Mouse (Mus musculus) cerebellum, postnatal 14 days (tissue): ENCODE measurements around the gene Lgals9.

Source experiments
- DNase-seq, 2 experiments: peaks; one replicate each; pipeline ENCODE4 v3.0.0; 2021; ENCODE audit warnings: mixed read lengths in 2 of 2

The Lgals9 gene

GRCm38 (mm10) chr11:78972811-78973351, 11.9 kb downstream of the Lgals9 start:
- no peak for DNase-seq

GRCm38 (mm10) chr11:78972328-78972727, 12.4 kb downstream of the Lgals9 start:
- no peak for DNase-seq

- DNase-seq: no peak
Measured at GRCm38 (mm10) chr11:78971746-78972145, 13.0 kb downstream of the Lgals9 start.

GRCm38 (mm10) chr11:78971096-78971495, 13.7 kb downstream of the Lgals9 start:
- DNase-seq: no peak

- no peak for DNase-seq
Measured at GRCm38 (mm10) chr11:78968121-78968520, 16.6 kb downstream of the Lgals9 start.

GRCm38 (mm10) chr11:78967371-78967770, 17.4 kb downstream of the Lgals9 start:
- peak; percentile 50 to 74 for DNase-seq

- DNase-seq: no peak
Measured at GRCm38 (mm10) chr11:78961221-78961620, 23.5 kb downstream of the Lgals9 start.

GRCm38 (mm10) chr11:78959841-78960520, 24.8 kb downstream of the Lgals9 start:
- peak; percentile 30 to 54 for DNase-seq

- DNase-seq: no peak
Measured at GRCm38 (mm10) chr11:78959367-78959766, 25.4 kb downstream of the Lgals9 start.

GRCm38 (mm10) chr11:78956260-78956659, 28.5 kb downstream of the Lgals9 start:
- DNase-seq: peak; percentile 92 to 94

- DNase-seq: no peak
Measured at GRCm38 (mm10) chr11:78952467-78952866, 32.3 kb downstream of the Lgals9 start.

- no peak for DNase-seq
Measured at GRCm38 (mm10) chr11:78950365-78950764, 34.4 kb downstream of the Lgals9 start.

GRCm38 (mm10) chr11:78943083-78943482, 41.7 kb downstream of the Lgals9 start:
- DNase-seq: no peak

GRCm38 (mm10) chr11:78935178-78935577, 49.6 kb downstream of the Lgals9 start:
- no peak for DNase-seq

- DNase-seq: no peak
Measured at GRCm38 (mm10) chr11:78934727-78935126, 50.0 kb downstream of the Lgals9 start.

- no peak for DNase-seq
Measured at GRCm38 (mm10) chr11:78934307-78934706, 50.4 kb downstream of the Lgals9 start.

- DNase-seq: peak; percentile 99 to 100
Measured at GRCm38 (mm10) chr11:78929345-78929744, 55.4 kb downstream of the Lgals9 start.

GRCm38 (mm10) chr11:78924916-78925315, 59.8 kb downstream of the Lgals9 start:
- peak; percentile 13 to 16 for DNase-seq

- no peak for DNase-seq
Measured at GRCm38 (mm10) chr11:78924111-78924510, 60.6 kb downstream of the Lgals9 start.

- peak; percentile 25 to 36 for DNase-seq
Measured at GRCm38 (mm10) chr11:78922678-78923407, 61.9 kb downstream of the Lgals9 start.

- DNase-seq: no peak
Measured at GRCm38 (mm10) chr11:78920411-78920939, 64.3 kb downstream of the Lgals9 start, which contains the start of gene Nos2. Gene Nos2 (plus strand): TSS chr11:78920787.

- DNase-seq: no peak
Measured at GRCm38 (mm10) chr11:78919745-78920144, 65.0 kb downstream of the Lgals9 start.

- no peak for DNase-seq
Measured at GRCm38 (mm10) chr11:78916410-78916809, 68.3 kb downstream of the Lgals9 start.

- peak; percentile 55 to 67 for DNase-seq
Measured at GRCm38 (mm10) chr11:78915473-78915872, 69.3 kb downstream of the Lgals9 start.
